Mouse (Mus musculus) megakaryocyte progenitor cell, adult 5-6 weeks (primary cell): ENCODE measurements around the gene Gm11939. TPM values are rescaled to one million over a fixed set of nuclear protein-coding genes. Genes with fewer than 3 reads are reported as not detected.

Source experiments
- total RNA-seq, 2 experiments: library from RNA; stranded (forward) in 1 of 2; stranded (reverse) in 1 of 2; fragments of 157-497, 149-512 nt in 1 of 2; fragments of 200-1000 nt in 1 of 2; gene quantifications; 2 replicates each; pipeline versions ENCODE4 v1.2.3 to v1.2.4; 2015 to 2017

The Gm11939 gene
- total RNA-seq, 2 experiments from 2014 or later = not detected

Other genes with a start within 250 kb of the Gm11939 start
Only the 30 nearest of the 35 such genes appear.
- not detected in 2 replicates for gene Krt26, start 221.5 kb downstream of the Gm11939 start, total RNA-seq (2015)
- not detected in 2 replicates for gene Krt26, start 221.5 kb downstream of the Gm11939 start, total RNA-seq (2017)
- gene Krt27, start 208.4 kb downstream of the Gm11939 start, total RNA-seq (2015) = not detected in 2 replicates
- not detected in 2 replicates for gene Krt27, start 208.4 kb downstream of the Gm11939 start, total RNA-seq (2017)
- not detected in 2 replicates for gene Krt28, start 184.6 kb downstream of the Gm11939 start, total RNA-seq (2015)
- not detected in 2 replicates for gene Krt28, start 184.6 kb downstream of the Gm11939 start, total RNA-seq (2017)
- gene Krt10, start 170.1 kb downstream of the Gm11939 start, total RNA-seq (2015) = 2.3 and 7.2 TPM in 2 replicates
- gene Krt10, start 170.1 kb downstream of the Gm11939 start, total RNA-seq (2017) = 0.47 TPM in 1 of 2 replicates, not detected in the other
- gene Krt12, start 137.2 kb downstream of the Gm11939 start, total RNA-seq (2015) = not detected in 2 replicates
- gene Krt12, start 137.2 kb downstream of the Gm11939 start, total RNA-seq (2017) = not detected in 2 replicates
- gene Krt20, start 121.3 kb downstream of the Gm11939 start, total RNA-seq (2015) = not detected in 2 replicates
- not detected in 2 replicates for gene Krt20, start 121.3 kb downstream of the Gm11939 start, total RNA-seq (2017)
- not detected in 2 replicates for gene Krt23, start 66.3 kb downstream of the Gm11939 start, total RNA-seq (2015)
- gene Krt23, start 66.3 kb downstream of the Gm11939 start, total RNA-seq (2017) = not detected in 2 replicates
- not detected in 2 replicates for gene Krt39, start 38.1 kb downstream of the Gm11939 start, total RNA-seq (2015)
- gene Krt39, start 38.1 kb downstream of the Gm11939 start, total RNA-seq (2017) = not detected in 2 replicates
- gene Krt40, start 16.3 kb downstream of the Gm11939 start, total RNA-seq (2015) = not detected in 2 replicates
- not detected in 2 replicates for gene Krt40, start 16.3 kb downstream of the Gm11939 start, total RNA-seq (2017)
- gene Krtap3-3, start 8.6 kb downstream of the Gm11939 start, total RNA-seq (2015) = not detected in 2 replicates
- gene Krtap3-3, start 8.6 kb downstream of the Gm11939 start, total RNA-seq (2017) = not detected in 2 replicates
- not detected in 2 replicates for gene Krtap3-2, start 2.6 kb downstream of the Gm11939 start, total RNA-seq (2015)
- not detected in 2 replicates for gene Krtap3-2, start 2.6 kb downstream of the Gm11939 start, total RNA-seq (2017)
- gene Krtap3-1, start 7.2 kb upstream of the Gm11939 start, total RNA-seq (2015) = not detected in 2 replicates
- not detected in 2 replicates for gene Krtap3-1, start 7.2 kb upstream of the Gm11939 start, total RNA-seq (2017)
- not detected in 2 replicates for gene Krtap1-5, start 21.6 kb upstream of the Gm11939 start, total RNA-seq (2015)
- not detected in 2 replicates for gene Krtap1-5, start 21.6 kb upstream of the Gm11939 start, total RNA-seq (2017)
- gene Krtap1-4, start 24.2 kb upstream of the Gm11939 start, total RNA-seq (2015) = not detected in 2 replicates
- not detected in 2 replicates for gene Krtap1-4, start 24.2 kb upstream of the Gm11939 start, total RNA-seq (2017)
- not detected in 2 replicates for gene Krtap1-3, start 31.9 kb upstream of the Gm11939 start, total RNA-seq (2015)
- not detected in 2 replicates for gene Krtap1-3, start 31.9 kb upstream of the Gm11939 start, total RNA-seq (2017)
- gene Krtap9-3, start 38.6 kb upstream of the Gm11939 start, total RNA-seq (2015) = not detected in 2 replicates
- not detected in 2 replicates for gene Krtap9-3, start 38.6 kb upstream of the Gm11939 start, total RNA-seq (2017)
- gene Gm11938, start 43.8 kb upstream of the Gm11939 start, total RNA-seq (2015) = not detected in 2 replicates
- gene Gm11938, start 43.8 kb upstream of the Gm11939 start, total RNA-seq (2017) = not detected in 2 replicates
- not detected in 2 replicates for gene Gm11937, start 50.7 kb upstream of the Gm11939 start, total RNA-seq (2015)
- not detected in 2 replicates for gene Gm11937, start 50.7 kb upstream of the Gm11939 start, total RNA-seq (2017)
- gene Krtap2-4, start 55.4 kb upstream of the Gm11939 start, total RNA-seq (2015) = not detected in 2 replicates
- not detected in 2 replicates for gene Krtap2-4, start 55.4 kb upstream of the Gm11939 start, total RNA-seq (2017)
- gene Gm11562, start 61.0 kb upstream of the Gm11939 start, total RNA-seq (2015) = not detected in 2 replicates
- not detected in 2 replicates for gene Gm11562, start 61.0 kb upstream of the Gm11939 start, total RNA-seq (2017)
- gene Krtap4-1, start 68.8 kb upstream of the Gm11939 start, total RNA-seq (2015) = not detected in 2 replicates
- not detected in 2 replicates for gene Krtap4-1, start 68.8 kb upstream of the Gm11939 start, total RNA-seq (2017)
- not detected in 2 replicates for gene Krtap4-2, start 75.6 kb upstream of the Gm11939 start, total RNA-seq (2015)
- not detected in 2 replicates for gene Krtap4-2, start 75.6 kb upstream of the Gm11939 start, total RNA-seq (2017)
- not detected in 2 replicates for gene Krtap4-7, start 84.6 kb upstream of the Gm11939 start, total RNA-seq (2015)
- gene Krtap4-7, start 84.6 kb upstream of the Gm11939 start, total RNA-seq (2017) = not detected in 2 replicates
- gene Gm11555, start 90.8 kb upstream of the Gm11939 start, total RNA-seq (2015) = not detected in 2 replicates
- not detected in 2 replicates for gene Gm11555, start 90.8 kb upstream of the Gm11939 start, total RNA-seq (2017)
- gene Gm11563, start 99.5 kb upstream of the Gm11939 start, total RNA-seq (2015) = not detected in 2 replicates
- not detected in 2 replicates for gene Gm11563, start 99.5 kb upstream of the Gm11939 start, total RNA-seq (2017)
- not detected in 2 replicates for gene Krtap4-6, start 106.5 kb upstream of the Gm11939 start, total RNA-seq (2015)
- gene Krtap4-6, start 106.5 kb upstream of the Gm11939 start, total RNA-seq (2017) = not detected in 2 replicates
- not detected in 2 replicates for gene Gm14190, start 131.3 kb upstream of the Gm11939 start, total RNA-seq (2015)
- not detected in 2 replicates for gene Gm14190, start 131.3 kb upstream of the Gm11939 start, total RNA-seq (2017)
- gene Gm14180, start 174.8 kb upstream of the Gm11939 start, total RNA-seq (2015) = not detected in 2 replicates
- not detected in 2 replicates for gene Gm14180, start 174.8 kb upstream of the Gm11939 start, total RNA-seq (2017)
- gene Gm11595, start 213.4 kb upstream of the Gm11939 start, total RNA-seq (2015) = not detected in 2 replicates
- gene Gm11595, start 213.4 kb upstream of the Gm11939 start, total RNA-seq (2017) = not detected in 2 replicates
- gene Krtap4-8, start 221.2 kb upstream of the Gm11939 start, total RNA-seq (2015) = not detected in 2 replicates
- gene Krtap4-8, start 221.2 kb upstream of the Gm11939 start, total RNA-seq (2017) = not detected in 2 replicates